Mouse (Mus musculus) monocyte, adult 2 months (primary cell): ENCODE measurements around the gene Gjd2.

ENCODE experiments used
- DNase-seq, 2 experiments: peaks; one replicate each; pipeline ENCODE4 v3.0.0; 2022; ENCODE audit warnings: low spot score in 2 of 2, low read depth in 1 of 2

Gene Gjd2

DNA sequence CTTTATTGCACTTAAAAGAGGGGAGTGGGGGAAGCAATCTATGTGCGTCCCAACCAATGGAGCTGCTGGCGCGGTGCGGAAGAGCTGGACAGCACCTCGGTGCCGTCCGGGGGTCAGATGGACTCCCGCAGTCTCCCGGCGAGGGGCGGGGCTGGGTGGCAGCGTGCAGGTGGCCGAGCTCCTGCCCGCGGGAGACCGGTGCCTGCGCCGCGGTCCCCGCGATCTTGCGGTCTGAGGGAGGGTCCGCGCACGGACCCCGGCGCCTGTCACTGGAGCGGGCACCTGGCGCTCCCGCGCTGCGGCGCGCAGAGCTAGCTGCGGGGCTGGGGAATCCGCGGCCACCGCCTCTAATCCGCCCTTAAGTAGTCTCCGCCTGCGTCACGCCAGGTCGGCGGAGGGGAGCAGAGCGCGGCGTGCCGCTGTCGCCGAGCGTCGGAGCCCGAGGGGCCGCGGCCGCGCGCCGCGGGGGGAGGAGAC lies at the start of gene Gjd2:
TSS of gene Gjd2 (minus strand) at position 325 of the 477 bp plus-strand sequence.
- DNase-seq, result no peak

DNA sequence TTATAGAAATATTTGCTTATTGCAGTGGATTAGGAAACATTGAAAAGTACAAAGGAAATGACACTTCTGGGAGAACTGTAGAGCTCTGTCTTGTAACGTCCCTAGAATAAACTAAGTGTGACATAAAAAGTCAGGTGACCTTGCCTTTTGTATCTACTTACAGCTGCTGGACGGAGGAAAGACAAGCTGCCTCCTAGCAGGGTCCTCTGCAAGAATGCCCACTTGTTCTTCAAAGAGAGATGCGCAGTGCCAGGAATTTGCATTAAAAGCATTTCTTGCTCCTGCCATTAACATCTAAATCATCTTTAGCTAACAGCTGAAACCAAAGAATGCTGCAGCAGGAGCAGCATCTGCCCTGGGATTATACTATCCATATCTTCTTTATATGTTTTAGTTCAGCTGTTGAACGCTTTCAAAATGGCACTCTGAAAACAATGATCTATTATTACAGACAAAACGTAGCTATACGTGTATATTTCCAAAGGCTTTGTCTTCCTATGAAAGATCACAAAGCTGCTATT lies 46.7 kb upstream of the Gjd2 start:
- DNase-seq, result no peak

DNA sequence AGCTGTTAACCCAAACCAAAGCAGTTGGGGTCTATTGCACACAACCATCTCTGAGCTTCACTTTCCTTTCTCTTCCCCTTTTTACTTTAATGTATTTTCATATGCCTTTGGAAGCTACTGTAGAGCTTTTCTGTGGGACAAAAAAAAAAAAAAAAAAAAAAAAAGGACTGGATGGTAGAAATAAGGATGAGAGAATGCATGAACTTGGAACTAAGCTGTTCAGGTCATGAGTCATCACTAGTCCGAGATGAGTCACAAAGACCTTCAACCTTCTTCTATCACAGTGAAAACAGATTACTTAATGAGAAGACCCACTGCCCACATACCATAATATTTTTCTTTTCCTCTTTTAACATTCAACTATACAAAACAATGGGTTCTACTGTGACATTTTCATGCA lies 46.2 kb upstream of the Gjd2 start:
- no peak for DNase-seq

DNA sequence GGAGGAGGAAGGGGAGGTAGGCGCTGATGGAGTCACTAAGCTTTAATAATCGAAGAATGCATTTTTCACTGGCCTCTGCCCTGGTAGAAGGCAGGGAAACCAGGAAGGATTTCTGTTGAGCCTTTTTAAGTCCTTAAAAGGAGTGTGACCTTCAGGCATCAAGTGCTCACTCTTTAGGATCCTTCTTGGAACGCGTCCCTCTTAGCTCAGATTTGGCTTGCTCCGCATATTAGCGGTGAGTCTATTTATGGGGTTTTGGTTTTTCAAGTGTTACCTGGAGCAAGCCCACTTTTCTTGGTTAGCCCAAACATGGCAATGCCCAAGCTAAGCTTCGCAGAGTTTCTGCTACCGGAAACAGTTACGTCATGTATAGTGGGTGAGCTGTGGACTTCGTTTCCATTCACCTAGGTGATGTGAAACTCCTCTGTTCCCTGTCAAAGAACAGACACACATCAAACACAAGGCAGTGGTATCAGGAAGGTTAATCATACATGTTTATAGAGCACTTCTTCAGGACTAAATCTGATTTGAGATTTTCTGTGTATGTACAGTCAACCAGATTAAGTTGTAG lies 44.9 kb upstream of the Gjd2 start:
- no peak for DNase-seq

DNA sequence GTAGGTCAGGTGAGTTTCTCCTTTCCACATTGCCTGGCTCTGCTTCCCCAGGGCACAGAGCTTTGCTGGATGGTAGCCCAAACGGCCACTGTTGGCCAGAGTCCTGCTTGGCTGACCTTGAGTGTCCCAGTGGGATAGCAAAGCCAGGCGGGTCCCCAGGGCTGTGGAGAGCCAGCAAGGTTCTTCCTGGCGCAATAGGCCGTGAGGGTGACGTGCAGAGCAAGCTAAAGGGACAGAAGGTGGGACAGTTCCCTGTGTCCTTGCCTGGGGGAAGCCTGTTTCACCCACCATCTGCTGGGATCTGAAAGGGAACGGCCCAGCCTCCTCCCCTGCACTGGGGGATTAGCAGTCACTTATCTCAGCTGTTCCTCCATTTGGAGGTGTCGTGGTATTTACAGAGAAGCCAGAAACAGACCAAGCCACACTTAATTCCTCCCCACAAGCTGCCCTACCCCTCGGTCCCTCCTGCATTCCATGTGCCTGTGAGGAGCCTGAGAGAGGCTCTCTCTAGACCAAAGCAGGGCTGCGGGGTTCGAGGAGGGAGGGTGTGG lies 44.0 kb upstream of the Gjd2 start:
- DNase-seq, result no peak

DNA sequence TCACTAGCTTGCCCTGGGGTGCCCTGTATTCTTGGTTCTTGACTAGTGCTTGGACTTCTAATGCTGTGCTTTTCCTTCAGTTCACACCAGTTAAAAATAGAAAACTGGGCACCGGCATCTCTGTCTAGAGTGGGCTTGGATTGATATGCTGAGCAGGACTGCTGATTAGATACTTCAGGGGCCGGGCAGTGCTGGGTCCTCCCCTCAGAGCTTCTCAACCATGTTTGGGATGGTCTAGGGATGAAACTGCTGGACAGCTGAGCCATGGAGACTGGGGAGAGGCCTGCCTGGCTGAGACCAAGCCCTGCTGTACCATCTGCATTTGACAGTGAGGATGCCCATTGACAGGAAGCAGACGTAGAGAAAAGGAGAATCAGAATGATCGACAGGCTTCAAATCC lies 40.7 kb upstream of the Gjd2 start:
- DNase-seq, result no peak

DNA sequence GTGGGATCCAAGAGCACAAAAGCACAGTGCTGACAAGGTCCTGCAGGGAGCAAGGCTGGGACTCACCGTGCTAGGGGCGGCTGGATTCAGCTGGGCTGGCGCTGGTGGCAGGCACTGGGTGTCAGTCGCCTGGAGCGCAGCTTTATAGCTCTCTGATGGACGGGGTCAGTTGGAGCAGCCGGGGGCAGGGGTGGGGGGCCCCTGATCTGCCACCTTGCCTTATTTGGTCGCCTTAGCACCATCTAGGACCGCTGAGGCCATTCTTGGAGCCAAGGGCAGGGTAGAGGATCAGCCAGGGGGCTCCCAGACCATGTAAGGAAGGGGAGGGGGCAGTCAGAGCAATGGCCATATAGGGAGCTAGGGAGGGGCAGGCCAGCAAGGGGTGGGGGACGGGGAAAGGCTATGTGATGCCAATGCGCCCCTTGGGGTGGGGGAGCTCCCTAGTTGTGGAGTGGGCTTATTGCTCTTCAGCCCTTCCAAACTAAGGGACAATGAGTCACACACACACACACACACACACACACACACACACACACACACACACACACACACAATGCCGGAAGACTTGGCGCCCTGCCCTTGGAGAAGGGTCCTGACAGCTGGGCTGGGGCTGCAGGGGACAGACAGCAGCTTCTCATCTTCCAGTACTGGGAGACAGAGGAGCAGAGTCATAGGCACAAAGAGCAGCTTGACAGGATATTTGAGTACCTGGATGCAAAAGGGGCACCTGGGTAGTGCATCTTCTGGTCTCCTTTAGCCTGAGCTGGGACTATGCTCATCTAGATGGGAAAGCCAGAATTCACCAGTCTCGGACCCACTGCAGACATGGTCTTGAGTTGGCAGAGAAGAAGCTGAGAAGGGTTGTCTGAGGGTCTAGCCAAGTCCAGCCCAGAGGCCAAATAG lies 39.5 kb upstream of the Gjd2 start, which contains the start of gene Actc1:
TSS of gene Actc1 (minus strand) at position 853 of the 903 bp plus-strand sequence.
- no peak for DNase-seq

DNA sequence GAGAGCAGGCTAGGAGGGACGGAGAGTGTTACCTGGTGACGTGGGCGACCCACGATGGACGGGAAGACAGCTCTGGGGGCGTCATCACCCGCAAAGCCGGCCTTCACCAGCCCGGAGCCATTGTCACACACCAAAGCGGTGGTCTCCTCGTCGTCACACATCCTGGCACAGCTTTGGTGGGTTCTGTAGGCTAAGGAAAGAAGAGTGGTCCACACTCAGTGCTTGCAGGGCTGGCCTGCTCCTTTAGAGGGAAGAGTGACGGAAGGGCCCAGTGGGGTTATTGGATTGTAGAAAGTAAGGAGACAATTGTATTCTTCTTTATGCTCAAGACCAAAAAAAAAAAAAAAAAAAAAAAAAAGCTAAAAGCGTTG lies 38.4 kb upstream of the Gjd2 start:
- no peak for DNase-seq

DNA sequence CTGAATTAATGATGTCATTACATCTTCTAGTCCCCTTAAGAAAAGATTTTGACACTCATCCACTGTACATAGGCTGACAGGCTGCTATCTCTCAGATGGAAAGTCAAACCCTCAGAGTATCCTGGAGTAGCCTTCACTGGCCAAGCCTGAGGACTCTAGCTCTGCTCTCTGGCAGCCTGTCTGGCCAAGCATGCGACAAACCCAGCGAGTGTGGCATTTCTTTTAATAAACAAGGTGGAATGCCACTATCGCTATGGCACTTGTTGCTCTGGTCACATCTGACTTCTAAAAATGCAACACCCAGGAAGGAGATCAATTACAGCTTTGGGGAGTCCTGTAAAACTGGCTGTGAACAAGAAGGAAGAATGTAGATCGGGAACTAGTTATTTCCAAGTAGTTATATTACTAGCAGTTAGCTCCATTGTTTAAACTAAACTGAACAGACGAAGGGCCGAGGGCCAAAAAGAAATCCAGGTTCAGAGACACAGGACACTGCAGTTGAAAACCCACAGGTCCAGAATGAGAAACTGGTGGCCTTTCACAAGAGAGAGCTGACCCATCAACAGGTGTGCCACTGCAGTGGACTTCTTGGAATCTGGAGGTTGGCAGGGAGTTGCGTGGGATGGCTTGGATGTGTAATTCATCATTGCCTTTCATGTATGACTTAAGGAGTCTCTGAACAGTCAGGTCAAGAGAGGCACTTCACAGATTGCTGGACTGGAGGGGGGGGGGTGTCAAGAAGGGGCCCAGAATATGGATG lies 37.9 kb upstream of the Gjd2 start:
- no peak for DNase-seq

DNA sequence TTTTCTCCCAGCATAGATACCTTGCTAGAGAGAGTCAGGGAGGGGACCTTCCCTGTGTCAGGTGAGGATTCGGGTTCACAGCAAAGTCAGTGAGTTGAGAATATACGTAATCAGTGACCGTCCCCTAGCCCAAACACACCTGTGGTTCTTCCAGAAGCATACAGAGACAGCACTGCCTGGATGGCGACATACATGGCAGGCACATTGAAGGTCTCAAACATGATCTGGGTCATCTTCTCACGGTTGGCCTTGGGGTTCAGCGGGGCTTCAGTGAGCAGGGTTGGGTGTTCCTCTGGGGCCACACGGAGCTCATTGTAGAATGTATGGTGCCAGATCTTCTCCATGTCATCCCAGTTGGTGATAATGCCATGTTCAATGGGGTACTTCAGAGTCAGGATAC lies 36.7 kb upstream of the Gjd2 start:
- no peak for DNase-seq

DNA sequence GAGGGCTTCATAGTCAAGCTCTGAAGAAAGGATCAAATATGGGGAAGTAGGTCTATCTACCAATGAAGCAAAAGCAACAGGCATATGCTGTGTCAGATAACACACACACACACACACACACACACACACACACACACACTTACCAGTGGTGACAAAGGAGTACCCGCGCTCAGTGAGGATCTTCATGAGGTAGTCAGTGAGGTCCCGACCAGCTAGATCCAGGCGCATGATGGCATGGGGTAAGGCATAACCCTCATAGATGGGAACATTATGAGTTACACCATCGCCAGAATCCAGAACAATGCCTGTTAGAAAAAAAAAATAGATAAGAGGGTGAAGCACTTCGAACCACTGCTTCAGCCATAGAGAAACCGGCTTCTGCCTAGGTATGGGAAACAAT lies 36.0 kb upstream of the Gjd2 start:
- no peak for DNase-seq

DNA sequence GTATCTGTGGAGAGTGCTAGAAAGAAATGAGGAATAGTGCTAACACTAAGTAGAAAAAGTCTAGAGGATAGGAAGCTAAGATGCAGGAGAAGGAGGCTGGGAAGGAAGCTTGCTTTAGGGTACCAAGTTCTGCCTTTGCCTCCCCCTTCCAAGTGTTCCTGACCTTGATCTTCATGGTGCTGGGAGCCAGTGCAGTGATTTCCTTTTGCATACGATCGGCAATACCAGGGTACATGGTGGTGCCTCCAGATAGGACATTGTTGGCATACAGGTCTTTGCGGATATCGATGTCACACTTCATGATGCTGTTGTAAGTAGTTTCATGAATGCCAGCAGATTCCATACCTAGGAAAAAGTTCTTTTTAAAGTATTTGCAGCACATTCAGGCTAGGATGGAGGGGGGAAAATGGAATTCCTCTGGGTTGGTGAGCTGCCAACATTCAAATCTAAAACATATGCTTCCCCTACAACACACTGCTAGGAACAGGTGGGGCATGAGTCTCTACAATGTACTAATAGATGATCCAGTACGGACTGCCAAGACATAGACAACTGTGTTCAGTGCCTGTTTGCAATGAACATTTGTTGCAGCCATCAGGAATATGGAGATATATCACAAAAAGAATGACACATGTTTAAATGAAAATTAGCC lies 34.7 kb upstream of the Gjd2 start:
- DNase-seq, result no peak

DNA sequence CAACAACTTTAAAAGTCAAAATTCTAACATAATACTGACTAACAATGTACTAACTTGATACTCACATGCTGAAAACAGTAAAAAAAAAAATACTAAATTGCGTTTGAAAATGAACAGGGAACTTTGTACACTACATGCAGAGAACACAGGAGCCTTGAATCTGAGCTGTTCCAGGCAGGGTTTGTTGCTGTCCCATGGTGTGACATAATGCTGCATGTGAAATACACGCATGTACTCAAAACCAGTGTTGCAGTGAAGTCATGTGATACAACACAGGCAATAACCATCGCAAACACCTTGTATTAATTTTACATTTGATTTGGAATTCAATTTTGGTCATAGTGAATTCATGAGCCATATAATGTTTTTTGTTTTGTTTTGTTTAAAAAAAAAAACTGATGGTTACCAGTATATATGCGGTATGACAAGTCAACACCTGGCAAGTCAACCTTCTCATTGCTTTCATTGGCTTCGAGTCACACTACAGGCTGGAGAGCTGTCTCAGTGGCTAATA lies 32.8 kb upstream of the Gjd2 start:
- DNase-seq, result no peak

DNA sequence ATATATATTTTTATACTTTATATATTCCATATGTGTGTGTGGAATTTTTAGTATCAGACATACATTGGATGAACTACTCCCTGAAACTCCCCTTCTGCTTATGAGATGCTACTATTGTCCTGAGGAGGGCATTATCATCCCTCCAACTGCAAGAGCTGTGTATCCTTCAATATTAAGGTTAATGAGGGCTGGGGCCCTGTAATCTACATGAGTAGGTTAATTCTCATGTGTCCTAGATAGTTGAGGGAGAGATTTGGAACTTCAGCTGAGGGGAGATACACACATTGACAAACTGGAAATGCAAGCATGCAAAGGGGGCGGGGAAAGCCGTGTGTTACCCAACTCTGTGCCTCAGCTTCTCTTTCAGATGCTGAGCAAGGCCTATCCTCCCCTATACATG lies 24.5 kb upstream of the Gjd2 start:
- no peak for DNase-seq

DNA sequence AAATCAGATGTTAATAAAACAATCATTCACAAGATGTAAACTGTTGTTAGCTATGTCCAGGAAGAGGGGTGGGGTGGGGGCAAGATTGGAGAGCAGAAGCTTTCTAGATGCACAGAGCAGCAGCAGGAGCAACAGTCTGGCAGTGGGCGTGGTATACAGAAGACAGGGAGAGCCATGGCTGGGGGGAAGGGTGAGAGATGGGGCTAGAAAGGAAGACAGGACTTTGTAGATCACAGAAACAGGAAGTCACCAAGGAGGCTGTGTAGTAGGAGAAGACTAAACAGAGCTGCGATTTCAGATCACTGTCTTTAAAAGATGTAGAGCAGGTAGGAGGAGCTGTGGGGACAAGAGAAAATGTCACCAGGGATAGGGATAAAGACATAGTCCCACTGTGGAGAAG lies 18.8 kb upstream of the Gjd2 start:
- DNase-seq, result no peak

DNA sequence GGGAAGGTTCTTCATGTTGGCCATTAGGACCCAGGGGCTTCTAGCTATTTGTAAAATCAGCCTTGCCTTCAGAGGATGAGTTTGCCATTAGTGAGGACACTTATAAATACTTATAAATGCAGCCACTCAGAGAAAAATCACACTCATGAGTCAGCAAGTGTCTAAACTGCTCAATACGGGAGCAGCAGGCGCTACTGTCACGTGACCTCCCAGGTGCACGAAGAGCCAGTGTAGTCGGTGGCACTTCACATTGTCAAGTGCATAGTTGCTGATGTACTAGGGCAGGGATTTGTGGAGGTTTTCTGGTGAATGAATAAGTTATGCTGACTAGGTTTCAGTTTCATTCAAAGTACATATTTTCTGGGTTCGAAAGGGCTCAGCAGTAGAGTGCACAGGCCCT lies 10.0 kb upstream of the Gjd2 start:
- no peak for DNase-seq

DNA sequence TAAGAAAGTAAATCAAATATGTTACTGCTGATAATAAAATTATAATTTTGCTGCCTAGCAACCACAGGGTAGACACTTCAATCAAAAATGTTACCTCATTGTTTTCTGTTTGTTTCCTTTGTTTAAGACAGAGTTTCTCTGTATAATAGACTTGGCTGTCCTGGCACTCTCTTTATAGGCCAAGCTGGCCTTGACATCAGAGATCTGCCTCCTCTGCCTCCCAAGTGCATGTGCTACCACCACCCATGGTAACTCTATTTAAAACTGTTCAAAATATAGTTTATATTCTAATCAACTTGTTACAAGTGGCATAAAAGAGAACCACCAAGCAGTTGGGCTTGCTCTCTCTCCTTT lies 6.8 kb upstream of the Gjd2 start:
- no peak for DNase-seq

DNA sequence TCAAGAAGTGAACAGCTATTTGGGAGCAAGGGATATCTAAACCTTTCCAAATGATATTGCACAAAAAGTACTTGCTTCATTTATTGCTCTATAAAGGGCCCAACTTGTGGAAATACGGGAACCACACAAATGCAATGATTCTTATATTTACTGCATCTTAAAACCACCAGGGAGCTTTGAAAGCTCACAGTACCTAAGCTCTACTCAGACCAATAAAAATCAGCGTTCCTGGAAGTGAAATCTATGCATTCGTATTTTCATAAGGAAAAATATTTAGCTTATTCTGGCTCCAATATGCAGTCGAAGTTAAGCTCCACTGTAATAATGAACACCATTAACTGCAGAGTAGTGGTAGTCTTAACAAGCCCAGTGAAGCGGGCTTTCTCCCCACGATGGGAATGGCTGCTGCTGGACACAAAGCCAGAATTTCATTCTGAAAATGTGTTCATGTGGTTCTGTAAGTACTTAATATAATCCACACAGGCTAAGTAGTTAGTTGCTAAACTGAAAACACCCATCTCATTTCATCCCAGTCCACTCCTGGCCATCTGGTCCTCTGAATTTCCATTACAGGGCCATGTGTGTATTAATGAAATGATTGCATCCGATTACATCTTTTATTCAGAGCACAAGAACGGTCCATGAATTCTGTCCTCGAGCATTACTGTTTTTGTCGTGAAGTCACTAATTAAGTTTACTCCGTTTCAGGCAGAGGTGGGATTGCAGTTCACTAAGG lies 6.2 kb upstream of the Gjd2 start:
- no peak for DNase-seq

DNA sequence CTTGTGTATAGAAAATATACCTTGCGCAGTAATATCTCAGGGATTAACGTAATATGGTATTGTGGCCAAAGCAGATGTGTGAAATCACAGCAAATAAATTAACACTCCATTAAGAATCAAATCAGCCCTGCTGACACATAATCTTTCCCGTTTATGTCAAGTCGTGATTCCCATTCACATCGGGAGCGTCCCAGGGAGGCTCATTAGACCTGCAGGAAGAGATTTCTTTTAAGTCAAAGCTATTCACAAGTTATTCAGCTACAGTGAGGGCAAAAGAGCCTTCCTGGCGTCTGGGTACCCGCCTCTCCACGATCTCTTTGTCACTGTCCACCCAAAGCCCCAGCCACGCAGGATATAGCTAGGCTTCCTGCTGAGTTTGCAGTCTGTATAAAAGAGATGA lies 4.7 kb upstream of the Gjd2 start:
- no peak for DNase-seq

DNA sequence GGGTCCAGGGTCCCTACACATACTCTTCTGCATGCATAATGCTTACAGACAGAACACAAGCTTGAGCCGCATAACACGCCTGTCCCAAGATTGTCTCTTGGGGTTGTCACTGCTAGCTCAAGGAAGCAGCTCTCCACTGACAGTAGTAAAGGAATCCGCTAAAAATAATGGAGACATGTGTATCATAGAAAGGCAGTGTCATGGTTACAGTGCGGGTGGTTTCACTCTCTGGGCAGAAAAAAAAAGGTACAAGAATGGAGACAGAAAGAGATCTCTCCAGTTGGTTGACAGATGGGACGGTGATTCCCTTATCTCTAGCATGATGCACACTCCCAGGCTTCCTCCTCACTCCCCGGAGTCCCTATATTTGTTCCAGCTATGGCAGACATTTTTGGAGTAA lies 1.4 kb upstream of the Gjd2 start:
- DNase-seq, result no peak
